Mouse (Mus musculus): ENCODE measurements at regions not wholly inside any gene's neighbourhood (a gene's known extent, or its start where the extent isn't known, plus 50 kb on each side); places are given as distances from the start of the nearest gene placed in this dataset.

DNA sequence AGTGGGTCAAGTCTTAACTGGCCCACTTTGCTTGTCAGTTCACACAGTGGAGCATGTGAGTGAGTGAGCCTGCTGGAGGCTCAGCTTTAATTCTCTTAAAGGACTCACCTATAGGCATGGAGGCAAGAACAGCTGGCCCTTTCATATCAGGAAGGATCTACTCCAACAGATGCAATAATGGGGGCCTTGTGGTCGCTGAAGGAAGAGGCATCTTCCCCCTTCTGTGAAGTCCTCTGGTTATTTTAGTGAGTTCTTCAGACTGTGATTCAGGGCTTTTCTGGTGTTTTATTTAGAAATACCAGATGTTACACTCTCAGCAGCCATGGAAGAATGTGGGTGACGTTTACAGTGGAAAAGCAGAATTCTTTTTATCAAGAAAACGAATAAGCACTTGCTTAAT is 516.9 kb downstream of the Col12a1 start:
- Histone ChIP-seq H3K36me3 (replicated peaks in 1 of 2; ENCODE audit: control insufficient read depth in 1 of 2, insufficient read depth in 1 of 2, low read length in 1 of 2) (no peaks in the 10 kb centered on the region), H3K4me2 (ENCODE audit: insufficient read depth, low read depth, poor library complexity, severe bottlenecking) (no peak overlapping the region), H3K4me1 (ENCODE audit: control insufficient read depth in 1 of 2, insufficient read depth in 2 of 2) (peaks cover 0 to 3% of the 10 kb centered on the region in 2 experiments; a peak in 1 of 4 replicates), H3K27me3 (replicated peaks) (no peaks in the 10 kb centered on the region), H3K79me2 (replicated peaks; ENCODE audit: control insufficient read depth, extremely low read depth, insufficient read depth, poor library complexity, severe bottlenecking) (no peaks in the 10 kb centered on the region), H3K9me3 (replicated peaks; ENCODE audit: low read length) (no peaks in the 10 kb centered on the region), H3K27ac (ENCODE audit: insufficient read depth, low read depth) (no peak overlapping the region), H3K4me3 (replicated peaks in 1 of 3; ENCODE audit: low read depth in 2 of 3, low read length in 2 of 3, poor library complexity in 1 of 3) (no peak overlapping the region), H3K9ac (ENCODE audit: insufficient read depth, low read depth) (no peak overlapping the region)
- in situ Hi-C loops (cut with MboI; ENCODE audit: low pct_ligation_motif_present, low pct_unique_long_range_greater_than_20kb, low sequenced_read_pairs) (no loop called here), dilution Hi-C loops (cut with MboI; ENCODE audit: extremely low pct_ligation_motif_present, extremely low pct_unique_long_range_greater_than_20kb, low sequenced_read_pairs) (no loop called here)
- no peak for TF ChIP-seq POLR2A (IDR thresholded peaks at IDR 0.05; ENCODE audit: low read depth, low read length)
- peak; percentile 72; the same call in 1 of the 2 replicates for TF ChIP-seq TBP (conservative IDR thresholded peaks at IDR 0.05; ENCODE audit: low read depth, low read length)
- DNase-seq (ENCODE audit: extremely low read depth): no peak

GRCm38 (mm10) chr9:79213364-79213763 is 505.3 kb downstream of the Col12a1 start:
- in situ Hi-C loops (cut with MboI; ENCODE audit: low pct_ligation_motif_present, low pct_unique_long_range_greater_than_20kb, low sequenced_read_pairs) (no loop called here), dilution Hi-C loops (cut with MboI; ENCODE audit: extremely low pct_ligation_motif_present, extremely low pct_unique_long_range_greater_than_20kb, low sequenced_read_pairs) (no loop called here)
- H3K79me2 ChIP-seq (replicated peaks; ENCODE audit: control insufficient read depth, extremely low read depth, insufficient read depth, poor library complexity, severe bottlenecking): no peaks in the 10 kb centered on the region
- H3K9me3 ChIP-seq (replicated peaks; ENCODE audit: low read length): no peaks in the 10 kb centered on the region
- no peak overlapping the region for H3K9ac ChIP-seq (ENCODE audit: insufficient read depth, low read depth)
- H3K36me3 ChIP-seq (replicated peaks in 1 of 2; ENCODE audit: control insufficient read depth in 1 of 2, insufficient read depth in 1 of 2, low read length in 1 of 2): no peaks in the 10 kb centered on the region
- DNase-seq (ENCODE audit: extremely low read depth): peak; percentile 57
- H3K4me1 ChIP-seq (ENCODE audit: control insufficient read depth in 1 of 2, insufficient read depth in 2 of 2): peaks cover 0 to 10% of the 10 kb centered on the region in 2 experiments; a peak in 2 of 4 replicates
- no peak overlapping the region for H3K4me3 ChIP-seq (replicated peaks in 1 of 3; ENCODE audit: low read depth in 2 of 3, low read length in 2 of 3, poor library complexity in 1 of 3)
- H3K27ac ChIP-seq (ENCODE audit: insufficient read depth, low read depth): no peak overlapping the region
- H3K27me3 ChIP-seq (replicated peaks): no peaks in the 10 kb centered on the region
- TF ChIP-seq TBP (conservative IDR thresholded peaks at IDR 0.05; ENCODE audit: low read depth, low read length): no peak
- TF ChIP-seq USF2 (conservative IDR thresholded peaks at IDR 0.05; ENCODE audit: low read depth, low read length): no peak
- no peak for TF ChIP-seq TCF12 (IDR thresholded peaks at IDR 0.05; ENCODE audit: low read depth, low read length)
- TF ChIP-seq EP300 (IDR thresholded peaks at IDR 0.05; ENCODE audit: low read length): no peak
- no peak for TF ChIP-seq ZMIZ1 (IDR thresholded peaks at IDR 0.05; ENCODE audit: low read depth, low read length)
- H3K4me2 ChIP-seq (ENCODE audit: insufficient read depth, low read depth, poor library complexity, severe bottlenecking): no peak overlapping the region

DNA sequence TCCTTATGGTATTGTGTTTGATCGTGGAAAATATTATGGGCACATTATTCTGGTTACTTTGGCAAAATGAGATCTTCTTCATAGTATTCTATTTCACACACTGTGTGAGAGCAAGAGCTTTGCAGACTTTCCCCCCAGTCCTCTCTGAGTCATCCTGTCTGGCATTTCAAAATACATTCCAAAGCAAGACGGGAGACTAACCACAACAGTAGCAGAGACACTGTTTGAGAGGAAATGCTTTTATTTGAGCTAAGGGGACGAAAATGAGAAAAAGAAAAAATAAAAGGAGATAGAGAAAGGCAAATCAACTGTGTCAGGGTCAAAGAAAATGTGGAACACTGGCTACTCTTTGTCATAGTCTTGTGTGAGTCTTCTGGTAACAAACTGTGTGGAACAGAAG is 502.6 kb downstream of the Col12a1 start:
- Histone ChIP-seq H3K9ac (ENCODE audit: insufficient read depth, low read depth) (no peak overlapping the region), H3K4me3 (replicated peaks in 1 of 3; ENCODE audit: low read depth in 2 of 3, low read length in 2 of 3, poor library complexity in 1 of 3) (no peak overlapping the region), H3K27ac (ENCODE audit: insufficient read depth, low read depth) (no peak overlapping the region), H3K9me3 (replicated peaks; ENCODE audit: low read length) (no peaks in the 10 kb centered on the region), H3K4me1 (ENCODE audit: control insufficient read depth in 1 of 2, insufficient read depth in 2 of 2) (peaks cover 0 to 10% of the 10 kb centered on the region in 2 experiments; a peak in 2 of 4 replicates), H3K27me3 (replicated peaks) (no peaks in the 10 kb centered on the region), H3K79me2 (replicated peaks; ENCODE audit: control insufficient read depth, extremely low read depth, insufficient read depth, poor library complexity, severe bottlenecking) (no peaks in the 10 kb centered on the region), H3K4me2 (ENCODE audit: insufficient read depth, low read depth, poor library complexity, severe bottlenecking) (no peak overlapping the region), H3K36me3 (replicated peaks in 1 of 2; ENCODE audit: control insufficient read depth in 1 of 2, insufficient read depth in 1 of 2, low read length in 1 of 2) (no peaks in the 10 kb centered on the region)
- DNase-seq (ENCODE audit: extremely low read depth): peak; percentile 15
- in situ Hi-C loops (cut with MboI; ENCODE audit: low pct_ligation_motif_present, low pct_unique_long_range_greater_than_20kb, low sequenced_read_pairs): no loop called here
- TF ChIP-seq GABPA (IDR thresholded peaks at IDR 0.05; ENCODE audit: insufficient replicate concordance, low read depth, low read length) (no peak), UBTF (IDR thresholded peaks at IDR 0.05; ENCODE audit: low read depth, low read length) (no peak), E2F4 (IDR thresholded peaks at IDR 0.05; ENCODE audit: insufficient replicate concordance, low read depth, low read length) (no peak), CHD1 (IDR thresholded peaks at IDR 0.05; ENCODE audit: low read depth, low read length) (no peak), CHD2 (IDR thresholded peaks at IDR 0.05; ENCODE audit: low read length) (no peak), EP300 (IDR thresholded peaks at IDR 0.05; ENCODE audit: low read length) (no peak), MXI1 (IDR thresholded peaks at IDR 0.05; ENCODE audit: low read depth, low read length) (no peak), NELFE (IDR thresholded peaks at IDR 0.05; ENCODE audit: low read depth, low read length) (no peak), HCFC1 (IDR thresholded peaks at IDR 0.05; ENCODE audit: low read depth, low read length) (no peak), POLR2A (IDR thresholded peaks at IDR 0.05; ENCODE audit: low read depth, low read length) (no peak)
- dilution Hi-C loops (cut with MboI; ENCODE audit: extremely low pct_ligation_motif_present, extremely low pct_unique_long_range_greater_than_20kb, low sequenced_read_pairs): no loop called here
